Mouse (Mus musculus) heart, embryonic 10.5 days (tissue): ENCODE results near the gene 1700040F15Rik. TPM values are rescaled to one million over a fixed set of nuclear protein-coding genes. Genes with fewer than 3 reads are reported as not detected.
"Not testable (repeated sequence)": the region's sequence is repeated elsewhere in the genome, so short reads cannot be mapped to it uniquely, and the experiment has no call there.

Experiments used
- DNase-seq: peaks from one replicate; pipeline ENCODE4 v3.0.0-alpha.2; 2017; ENCODE audit warnings: low spot score
- H3K27ac ChIP-seq: fragments of 300-500 bp; sonication (generic); 2 replicates; pipeline ENCODE4 v1.5.1; 2016; ENCODE audit warnings: mild to moderate bottlenecking
- H3K27me3 ChIP-seq: fragments of 300-500 bp; sonication (generic); 2 replicates; pipeline ENCODE4 v1.6.1; 2016; ENCODE audit warnings: mild to moderate bottlenecking; ENCODE audit not compliant: poor library complexity, insufficient read depth, severe bottlenecking
- H3K36me3 ChIP-seq: fragments of 300-500 bp; sonication (generic); 2 replicates; pipeline ENCODE4 v1.6.1; 2016; ENCODE audit warnings: mild to moderate bottlenecking, moderate library complexity
- H3K4me1 ChIP-seq: fragments of 300-500 bp; sonication (generic); 2 replicates; pipeline ENCODE4 v1.6.1; 2016; ENCODE audit warnings: mild to moderate bottlenecking
- H3K4me3 ChIP-seq: fragments of 300-500 bp; sonication (generic); 2 replicates; pipeline ENCODE4 v1.5.1; 2016; ENCODE audit warnings: mild to moderate bottlenecking, moderate library complexity
- H3K9me3 ChIP-seq: fragments of 300-500 bp; sonication (generic); 2 replicates; pipeline ENCODE4 v1.6.1; 2016; ENCODE audit warnings: mild to moderate bottlenecking, moderate library complexity
- WGBS: fragments of 180-500 bp; shearing (Covaris S2); methylation state at CpG from one replicate; pipeline ENCODE4 v1.1.7; 2016; 5-methylcytosine and 5-hydroxymethylcytosine counted together
- polyA plus RNA-seq: library from polyadenylated mRNA; unstranded; fragments of >200 nt; fragmentation: Nextera tagmentation; extraction: Ambion mirVana; gene quantifications from 2 replicates; pipeline ENCODE4 v1.2.1, GENCODE M21; 2016

The 1700040F15Rik gene
- polyA plus RNA-seq, result not detected in 2 replicates

DNA sequence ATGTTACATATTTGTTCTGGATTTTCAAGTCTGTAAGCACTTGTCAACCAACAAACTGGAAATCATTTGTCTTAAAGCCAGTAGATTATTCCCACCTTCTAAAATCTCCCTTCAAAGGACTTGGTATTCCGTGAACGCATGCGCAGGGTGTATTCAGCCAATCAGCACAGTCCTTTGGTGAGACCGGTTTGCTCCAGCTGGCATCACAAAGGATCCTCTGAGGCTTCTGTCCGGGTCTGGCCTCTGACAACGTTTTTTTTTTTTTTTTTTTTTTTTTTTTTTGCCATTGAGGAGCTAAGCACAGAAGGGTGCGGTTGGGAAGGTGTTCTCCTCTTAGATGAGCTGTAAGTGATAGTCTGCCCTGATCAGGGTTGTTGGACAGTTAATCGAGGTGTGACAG, at the start of gene 1700040F15Rik:
Gene 1700040F15Rik, plus strand, starts transcription at position 301 of the 400 bp plus-strand sequence.
- H3K9me3 ChIP-seq, H3K4me1 ChIP-seq, H3K27ac ChIP-seq, DNase-seq, H3K27me3 ChIP-seq, H3K4me3 ChIP-seq, H3K36me3 ChIP-seq: not testable (repeated sequence)
- no CpG with 5 or more reads among the region's 8 CpGs for WGBS
